Mouse (Mus musculus) frontal cortex, adult (tissue): Measurements from ENCODE around the gene Olfr1387.
A peak's percentile ranks its signal among the peaks of the same experiment; 100 is the strongest.
"Not testable (repeated sequence)": the region's sequence is repeated elsewhere in the genome, so short reads cannot be mapped to it uniquely, and the experiment has no call there.

Experiments used
- ATAC-seq: cut with Nextera tagmentation; 2 replicates; pipeline ENCODE4 v1.9.2; 2017; ENCODE audit warnings: mild to moderate bottlenecking, moderate library complexity, mixed read lengths; ENCODE audit not compliant: low TSS enrichment

The Olfr1387 gene

DNA sequence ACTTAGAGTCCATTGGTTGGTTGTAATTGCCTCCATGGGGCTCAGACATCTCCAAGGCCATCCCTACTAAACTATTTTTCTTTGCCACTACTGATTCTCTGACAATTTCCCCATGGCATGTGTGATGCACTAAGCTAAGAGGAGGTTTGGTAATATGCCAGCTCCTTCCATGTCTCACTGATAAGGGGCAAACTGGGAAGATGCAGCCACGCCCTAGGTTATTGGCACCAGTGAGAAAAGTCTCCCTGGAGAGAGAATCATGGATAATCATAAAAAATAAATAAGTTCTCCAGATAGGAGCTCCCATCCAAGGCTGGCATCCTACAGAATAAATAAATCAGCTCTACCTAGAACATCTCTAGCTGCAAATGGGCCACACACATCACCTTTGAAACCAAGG is at the start of gene Olfr1387:
Olfr1387 (plus strand) TSS at position 301 of the 400 bp plus-strand sequence.
- ATAC-seq: no peak

DNA sequence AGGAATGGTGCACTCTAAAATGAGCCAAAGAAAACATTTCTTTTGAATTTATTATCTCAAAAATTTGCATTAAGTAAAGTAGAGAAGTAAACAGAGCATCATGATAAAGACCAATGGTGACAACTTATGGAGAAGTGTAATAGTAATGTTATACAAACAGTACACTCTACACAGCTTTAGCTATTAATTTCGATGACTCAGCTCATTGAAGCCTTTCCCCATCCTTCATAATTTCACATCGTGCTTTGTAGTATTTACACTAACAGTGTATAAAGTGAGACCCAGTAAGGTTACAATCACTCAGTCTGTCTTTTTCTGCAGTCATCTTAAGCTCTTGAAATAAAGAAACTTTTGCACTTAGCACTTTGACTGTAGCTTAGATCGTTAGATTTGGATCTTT is 48.4 kb upstream of the Olfr1387 start:
- no peak for ATAC-seq

DNA sequence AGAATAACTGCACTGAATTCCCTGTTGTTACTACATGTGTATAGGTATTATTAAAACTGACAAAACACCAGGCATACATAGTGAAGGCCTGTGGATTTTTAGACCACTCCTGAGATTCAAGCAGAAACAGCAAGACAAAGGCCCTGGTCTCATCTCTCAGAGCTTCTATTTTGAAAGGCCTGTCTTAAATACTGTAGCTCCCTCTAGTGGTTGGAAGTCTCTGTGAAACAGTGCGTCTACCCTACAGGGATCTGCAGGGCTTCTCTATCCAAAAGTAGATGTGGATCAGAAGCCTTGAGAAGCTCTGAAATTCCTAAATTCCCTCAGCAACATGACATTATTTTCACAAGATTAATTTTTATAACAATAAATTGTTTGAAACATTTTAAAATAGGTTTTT is 44.6 kb upstream of the Olfr1387 start:
- ATAC-seq: peak; percentile 91

DNA sequence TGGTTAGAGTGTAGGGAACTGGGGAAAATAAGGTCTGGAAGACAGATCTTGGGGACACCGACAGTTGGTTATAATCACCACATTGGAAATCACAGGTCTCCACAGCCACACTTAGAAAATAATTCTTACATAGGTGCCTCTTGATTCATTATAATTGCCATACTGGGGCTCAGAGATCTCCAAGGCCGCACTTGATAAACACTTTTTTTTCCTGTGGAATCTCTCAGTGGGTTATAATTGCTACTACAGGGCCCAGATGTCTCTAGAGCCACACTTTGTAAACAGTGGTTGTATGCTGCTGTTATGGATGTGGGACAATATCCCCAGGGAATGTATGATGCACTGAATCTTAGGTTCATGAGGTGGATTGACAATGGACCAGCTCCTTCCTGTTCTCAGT is 32.4 kb upstream of the Olfr1387 start, which contains the start of gene Olfr1389:
Olfr1389 (plus strand) TSS at position 301 of the 400 bp plus-strand sequence.
- ATAC-seq: no peak

DNA sequence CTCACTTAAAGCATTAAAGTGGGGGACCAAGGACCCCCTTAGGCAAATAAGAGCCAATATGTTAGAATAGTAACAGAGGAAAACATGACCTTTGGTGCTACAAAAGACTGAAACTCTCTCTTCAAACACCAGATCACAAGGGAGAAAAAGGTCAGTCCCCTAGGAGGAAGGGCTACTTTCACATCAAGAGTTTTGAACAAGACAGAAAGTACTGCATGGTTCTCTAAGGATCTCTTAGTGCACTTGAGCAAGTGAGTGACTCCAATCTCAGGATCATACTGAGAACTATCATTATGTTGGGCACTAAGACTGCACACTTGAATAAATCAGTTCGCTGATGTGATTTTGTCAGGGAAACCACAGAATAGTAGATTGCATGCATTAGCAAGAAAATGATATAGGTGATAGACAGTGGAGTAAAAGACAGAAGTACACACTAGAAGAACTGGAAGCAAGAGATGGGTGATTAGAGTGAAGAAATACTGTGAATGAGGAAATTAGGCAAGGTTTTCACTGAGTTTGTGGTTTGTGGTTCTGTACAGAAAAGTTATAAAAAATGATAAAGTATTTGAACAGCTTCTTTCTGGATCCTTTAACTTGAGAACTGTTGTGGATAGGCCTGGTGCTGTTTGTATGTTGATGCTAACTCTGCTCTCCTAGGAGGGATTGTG is 29.8 kb upstream of the Olfr1387 start:
- ATAC-seq: no peak

DNA sequence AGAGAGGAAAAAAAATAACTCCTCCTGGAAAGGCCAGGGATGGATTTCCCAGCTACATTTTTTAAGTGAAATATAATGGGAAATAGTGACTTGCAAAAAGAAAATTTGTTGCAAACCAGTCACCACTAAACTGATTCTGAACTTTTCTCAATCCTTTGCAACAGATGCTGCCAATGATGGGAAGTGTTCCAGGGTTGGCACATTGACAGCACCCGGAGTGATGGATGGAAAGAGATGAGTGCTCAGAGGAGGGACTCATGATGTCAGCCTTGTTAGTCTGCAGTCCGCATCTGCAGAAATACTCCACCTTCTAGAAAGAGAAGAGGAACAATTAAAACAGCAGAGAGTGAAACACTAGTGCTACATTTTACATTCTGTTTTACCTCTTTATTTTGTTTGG is 25.5 kb upstream of the Olfr1387 start:
- no peak for ATAC-seq

DNA sequence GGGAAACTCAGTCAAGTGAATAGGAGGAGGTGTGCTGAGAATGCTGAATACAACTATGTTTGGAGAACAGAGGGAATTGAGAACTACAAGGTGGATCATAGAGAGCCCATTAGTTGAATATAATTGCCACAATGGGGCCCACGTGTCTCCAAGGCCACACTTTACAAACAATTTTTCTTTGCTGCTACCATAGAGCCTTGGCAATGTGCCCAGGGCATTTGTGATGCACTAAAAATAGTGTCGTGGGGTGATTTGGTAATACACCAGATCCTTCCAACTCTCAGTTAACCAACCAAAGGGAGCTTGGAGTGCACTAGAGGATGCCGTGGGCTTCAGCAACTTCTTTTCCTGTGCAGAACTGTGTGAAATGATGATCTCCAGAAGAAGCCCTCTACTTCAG is 18.7 kb upstream of the Olfr1387 start, which contains the start of gene Olfr1388:
Olfr1388 (plus strand) TSS at position 214 of the 400 bp plus-strand sequence.
- ATAC-seq: no peak

DNA sequence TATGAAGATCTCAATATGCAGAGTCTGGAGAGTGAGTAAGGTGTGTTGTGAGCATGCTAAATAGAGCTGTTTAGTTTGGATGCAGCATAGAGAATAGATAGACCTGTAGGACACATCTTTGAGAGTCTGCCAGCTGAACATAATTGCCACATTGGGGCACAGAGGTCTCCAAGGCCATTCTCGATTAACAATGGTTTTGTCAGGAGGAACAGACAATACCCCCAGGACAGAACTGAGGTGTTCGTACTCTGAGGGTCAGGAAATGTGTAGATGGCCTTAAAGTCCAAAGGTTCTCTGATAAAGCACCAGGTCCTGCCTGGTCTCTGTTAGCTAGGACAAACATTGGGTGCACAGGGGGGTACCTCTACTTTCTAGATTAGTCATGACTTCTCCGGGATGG is 9.6 kb downstream of the Olfr1387 start, which contains the start of gene Olfr1386:
Olfr1386 (plus strand) TSS at position 301 of the 400 bp plus-strand sequence.
- not testable (repeated sequence) for ATAC-seq

DNA sequence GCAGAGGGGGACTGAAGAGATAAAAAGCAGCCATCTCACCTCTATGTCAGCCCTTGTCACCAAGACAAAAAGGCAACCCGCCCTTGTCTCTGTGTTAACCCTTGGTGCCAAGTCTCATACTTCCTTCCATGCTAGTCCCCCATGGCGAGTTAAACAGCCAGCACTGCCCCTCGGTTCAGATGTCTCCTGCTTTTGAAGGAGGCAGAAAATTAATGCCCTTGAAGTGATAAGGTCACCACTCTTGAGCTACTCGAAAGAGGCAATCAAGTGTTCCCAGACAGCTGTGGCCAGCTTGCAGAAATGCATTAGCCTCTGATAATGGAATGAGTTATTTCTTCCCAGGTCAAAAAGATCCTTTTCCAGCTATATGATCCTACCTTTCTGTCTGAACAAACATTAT is 30.8 kb downstream of the Olfr1387 start:
- no peak for ATAC-seq

DNA sequence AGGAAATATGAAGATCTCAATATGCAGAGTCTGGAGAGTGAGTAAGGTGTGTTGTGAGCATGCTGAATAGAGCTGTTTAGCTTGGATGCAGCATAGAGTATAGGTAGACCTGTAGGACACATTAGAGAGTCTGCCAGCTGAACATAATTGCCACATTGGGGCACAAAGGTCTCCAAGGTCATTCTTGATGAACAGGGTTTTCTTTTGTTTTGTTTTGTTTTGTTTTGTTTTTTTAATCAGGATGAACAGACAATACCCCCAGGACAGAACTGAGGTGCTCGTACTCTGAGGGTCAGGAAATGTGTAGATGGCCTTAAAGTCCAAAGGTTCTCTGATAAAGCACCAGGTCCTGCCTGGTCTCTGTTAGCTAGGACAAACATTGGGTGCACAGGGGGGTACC is 33.6 kb downstream of the Olfr1387 start, which contains the start of gene Olfr1385:
Olfr1385 (plus strand) TSS at position 301 of the 400 bp plus-strand sequence.
- not testable (repeated sequence) for ATAC-seq
